Mouse (Mus musculus): ENCODE measurements at regions not wholly inside any gene's neighbourhood (a gene's known extent, or its start where the extent isn't known, plus 50 kb on each side); places are given as distances from the start of the nearest gene placed in this dataset.

- TF ChIP-seq POLR2A (IDR thresholded peaks at IDR 0.05; ENCODE audit: low read depth, low read length) (no peak), CTCF (IDR thresholded peaks at IDR 0.05; ENCODE audit: borderline replicate concordance, insufficient read depth, low read length) (no peak)
These were observed 74.9 kb upstream of the Pde7b start for GRCm38 (mm10) chr10:20799792-20800191.

Data from embryonic fibroblast, embryonic 13.5 days (primary cell).